Mouse (Mus musculus) hindbrain, embryonic 13.5 days (tissue): ENCODE results near the gene Gm382. TPM values are rescaled to one million over a fixed set of nuclear protein-coding genes. Genes with fewer than 3 reads are reported as not detected.

Experiments used
- ATAC-seq: fragments of 200-750 bp; cut with Nextera tagmentation; 2 replicates; pipeline ENCODE4 v1.8.0; 2017; ENCODE audit warnings: moderate TSS enrichment; ENCODE audit not compliant: low FRiP score
- H3K27ac ChIP-seq: fragments of 300-500 bp; sonication (generic); 2 replicates; pipeline ENCODE4 v1.5.1; 2015; ENCODE audit warnings: inconsistent platforms, mild to moderate bottlenecking, moderate library complexity
- H3K27me3 ChIP-seq: fragments of 300-500 bp; sonication (generic); 2 replicates; pipeline ENCODE4 v1.6.1; 2015; ENCODE audit warnings: mild to moderate bottlenecking, inconsistent platforms
- H3K36me3 ChIP-seq: fragments of 300-500 bp; sonication (generic); 2 replicates; pipeline ENCODE4 v1.6.1; 2015; ENCODE audit warnings: mild to moderate bottlenecking, inconsistent platforms
- H3K4me1 ChIP-seq: fragments of 300-500 bp; sonication (generic); replicated peaks from 2 replicates; pipeline ENCODE4 v1.6.1; 2015; ENCODE audit warnings: inconsistent platforms
- H3K4me2 ChIP-seq: fragments of 300-500 bp; sonication (generic); 2 replicates; pipeline ENCODE4 v1.6.1; 2015; ENCODE audit warnings: inconsistent platforms, mild to moderate bottlenecking, moderate library complexity
- H3K4me3 ChIP-seq: fragments of 300-500 bp; sonication (generic); 2 replicates; pipeline ENCODE4 v1.5.1; 2015; ENCODE audit warnings: mild to moderate bottlenecking, inconsistent platforms
- H3K9ac ChIP-seq: fragments of 300-500 bp; sonication (generic); 2 replicates; pipeline ENCODE4 v1.6.1; 2015; ENCODE audit warnings: mild to moderate bottlenecking, inconsistent platforms
- H3K9me3 ChIP-seq: fragments of 300-500 bp; sonication (generic); 2 replicates; pipeline ENCODE4 v1.6.1; 2016; ENCODE audit warnings: inconsistent platforms
- WGBS: fragments of 180-500 bp; shearing (Covaris S2); methylation state at CpG from one replicate; pipeline ENCODE4 v1.1.7; 2015; 5-methylcytosine and 5-hydroxymethylcytosine counted together
- polyA plus RNA-seq: library from polyadenylated mRNA; unstranded; fragments of >200 nt; fragmentation: Nextera tagmentation; extraction: Ambion mirVana; gene quantifications from 2 replicates; pipeline ENCODE4 v1.2.1, GENCODE M21; 2015

Gene Gm382
- not detected in 2 replicates for polyA plus RNA-seq

GRCm38 (mm10) chrX:127039672-127040071, at the start of gene Gm382:
Gene Gm382 (plus strand): TSS chrX:127039972.
- H3K9ac ChIP-seq, result no peak within 1 kb of the TSS
- H3K4me3 ChIP-seq, result no peak within 1 kb of the TSS
- H3K27me3 ChIP-seq, result no peaks in the 10 kb centered on the region
- no peaks in the 10 kb centered on the region for H3K9me3 ChIP-seq
- H3K4me1 ChIP-seq, result no peaks in the 10 kb centered on the region
- H3K4me2 ChIP-seq, result no peak within 1 kb of the TSS
- H3K36me3 ChIP-seq, result no peaks in the 10 kb centered on the region
- no peak for ATAC-seq
- H3K27ac ChIP-seq, result no peak within 1 kb of the TSS
- 88% methylated on average over 1 of the region's 1 CpGs for WGBS

GRCm38 (mm10) chrX:127070179-127070578, 30.4 kb downstream of the Gm382 start:
- H3K4me2 ChIP-seq, result no peak overlapping the region
- 96% methylated on average over 2 of the region's 2 CpGs for WGBS
- ATAC-seq, result no peak

GRCm38 (mm10) chrX:127091282-127091681, 51.5 kb downstream of the Gm382 start:
- H3K27me3 ChIP-seq, result no peaks in the 10 kb centered on the region
- no peak overlapping the region for H3K4me3 ChIP-seq
- no peak overlapping the region for H3K4me2 ChIP-seq
- no peak for ATAC-seq
- H3K36me3 ChIP-seq, result no peaks in the 10 kb centered on the region
- no peak overlapping the region for H3K27ac ChIP-seq
- no peaks in the 10 kb centered on the region for H3K9me3 ChIP-seq
- WGBS, result 80% methylated on average over 2 of the region's 2 CpGs
- H3K9ac ChIP-seq, result no peak overlapping the region
- no peaks in the 10 kb centered on the region for H3K4me1 ChIP-seq

More at GRCm38 (mm10) chrX:127070179-127070578, 30.4 kb downstream of the Gm382 start:
- Histone ChIP-seq H3K4me1 (no peaks in the 10 kb centered on the region), H3K27me3 (no peaks in the 10 kb centered on the region), H3K4me3 (no peak overlapping the region), H3K27ac (no peak overlapping the region), H3K36me3 (no peaks in the 10 kb centered on the region), H3K9ac (no peak overlapping the region), H3K9me3 (no peaks in the 10 kb centered on the region)

GRCm38 (mm10) chrX:127093036-127093435, 53.3 kb downstream of the Gm382 start:
- H3K36me3 ChIP-seq, result no peaks in the 10 kb centered on the region
- no peak overlapping the region for H3K4me3 ChIP-seq
- no peaks in the 10 kb centered on the region for H3K27me3 ChIP-seq
- H3K9ac ChIP-seq, result no peak overlapping the region
- no peak for ATAC-seq
- H3K4me1 ChIP-seq, result no peaks in the 10 kb centered on the region
- no peak overlapping the region for H3K27ac ChIP-seq
- H3K9me3 ChIP-seq, result no peaks in the 10 kb centered on the region
- no peak overlapping the region for H3K4me2 ChIP-seq

GRCm38 (mm10) chrX:127093961-127094360, 54.2 kb downstream of the Gm382 start:
- H3K36me3 ChIP-seq, result no peaks in the 10 kb centered on the region
- 81% methylated on average over 3 of the region's 3 CpGs for WGBS

GRCm38 (mm10) chrX:127104341-127104740, 64.6 kb downstream of the Gm382 start:
- Histone ChIP-seq H3K27ac (no peak overlapping the region), H3K4me1 (no peaks in the 10 kb centered on the region), H3K4me2 (no peak overlapping the region), H3K9ac (no peak overlapping the region), H3K27me3 (no peaks in the 10 kb centered on the region), H3K9me3 (no peaks in the 10 kb centered on the region), H3K4me3 (no peak overlapping the region), H3K36me3 (no peaks in the 10 kb centered on the region)
- WGBS, result 82% methylated on average over 2 of the region's 2 CpGs
- ATAC-seq, result no peak

More at GRCm38 (mm10) chrX:127093961-127094360, 54.2 kb downstream of the Gm382 start:
- Histone ChIP-seq H3K4me2 (no peak overlapping the region), H3K9ac (no peak overlapping the region), H3K4me3 (no peak overlapping the region), H3K27ac (no peak overlapping the region), H3K27me3 (no peaks in the 10 kb centered on the region), H3K9me3 (no peaks in the 10 kb centered on the region), H3K4me1 (no peaks in the 10 kb centered on the region)
- ATAC-seq, result no peak

Other genes starting within 250 kb of the Gm382 start
- not detected in 2 replicates for gene 4932411N23Rik, start 224.1 kb upstream of the Gm382 start, polyA plus RNA-seq